Mouse (Mus musculus) stomach, postnatal 0 days (tissue): ENCODE data around the gene Pdap1. TPM values are rescaled to one million over a fixed set of nuclear protein-coding genes. Genes with fewer than 3 reads are reported as not detected.

Experiments
- ATAC-seq: fragments of 200-750 bp; cut with Nextera tagmentation; 2 replicates; pipeline ENCODE4 v1.8.0; 2017; ENCODE audit not compliant: low FRiP score, low TSS enrichment
- DNase-seq: peaks from one replicate; pipeline ENCODE4 v3.0.0-alpha.2; 2016; ENCODE audit warnings: low spot score
- H3K27ac ChIP-seq: fragments of 300-500 bp; sonication (generic); replicated peaks from 2 replicates; pipeline ENCODE4 v1.5.1; 2014; ENCODE audit warnings: mild to moderate bottlenecking, control low read depth
- H3K27me3 ChIP-seq: fragments of 300-500 bp; sonication (generic); 2 replicates; pipeline ENCODE4 v1.6.1; 2014; ENCODE audit warnings: low read length; ENCODE audit not compliant: control insufficient read depth, insufficient read depth
- H3K36me3 ChIP-seq: fragments of 300-500 bp; sonication (generic); 2 replicates; pipeline ENCODE4 v1.6.1; 2014; ENCODE audit warnings: low read length, mixed read lengths; ENCODE audit not compliant: control insufficient read depth, insufficient read depth
- H3K4me1 ChIP-seq: fragments of 300-500 bp; sonication (generic); replicated peaks from 2 replicates; pipeline ENCODE4 v1.6.1; 2014; ENCODE audit warnings: antibody characterized with exemption; ENCODE audit not compliant: control insufficient read depth, insufficient read depth
- H3K4me2 ChIP-seq: fragments of 300-500 bp; sonication (generic); replicated peaks from 2 replicates; pipeline ENCODE4 v1.6.1; 2014; ENCODE audit warnings: low read depth, mild to moderate bottlenecking, control low read depth, moderate library complexity
- H3K4me3 ChIP-seq: fragments of 300-500 bp; sonication (generic); 2 replicates; pipeline ENCODE4 v1.5.1; 2014; ENCODE audit warnings: low read depth, low read length, control low read depth
- H3K9ac ChIP-seq: fragments of 300-500 bp; sonication (generic); 2 replicates; pipeline ENCODE4 v1.6.1; 2014; ENCODE audit warnings: mild to moderate bottlenecking, low read length, control low read depth, mixed read lengths
- H3K9me3 ChIP-seq: fragments of 300-500 bp; sonication (generic); 2 replicates; pipeline ENCODE4 v1.6.1; 2016; ENCODE audit warnings: low read length; ENCODE audit not compliant: control insufficient read depth
- CTCF ChIP-seq: IDR thresholded peaks from 2 replicates; pipeline ENCODE4 v1.5.1; 2016; ENCODE audit warnings: antibody characterized with exemption, low read depth, mild to moderate bottlenecking, moderate library complexity
- EP300 ChIP-seq: optimal IDR thresholded peaks from 2 replicates; pipeline ENCODE3; 2016; ENCODE audit warnings: antibody characterized with exemption
- WGBS: fragments of 180-500 bp; shearing (Covaris S2); extraction: QIAGEN DNeasy Blood & Tissue Kit; methylation state at CpG from one replicate; pipeline ENCODE4 v1.1.7; 2014; 5-methylcytosine and 5-hydroxymethylcytosine counted together
- polyA plus RNA-seq: library from polyadenylated mRNA; unstranded; fragments of >200 nt; fragmentation: Nextera tagmentation; extraction: Ambion mirVana; gene quantifications from 2 replicates; pipeline ENCODE4 v1.2.1, GENCODE M21; 2015

Pdap1 gene
- polyA plus RNA-seq, 1 experiment from 2014 or later = 62.0 TPM

GRCm38 (mm10) chr5:145166536-145167305, 26.7 kb upstream of the Pdap1 start, which contains the start of the genes Ptcd1 and Cpsf4:
Gene Ptcd1 (minus strand): TSS chr5:145167108.
Gene Cpsf4 (plus strand): TSS chr5:145167213.
- DNase-seq (peak; percentile 99), ATAC-seq (peak; percentile 96)
- H3K27me3 ChIP-seq = no peaks in the 10 kb centered on the region
- under 1% methylated on average over 49 of the region's 51 CpGs for WGBS
- peak within 1 kb of the TSS; percentile 88 for H3K27ac ChIP-seq
- peak within 1 kb of the TSS; percentile 93 for H3K4me3 ChIP-seq
- H3K4me2 ChIP-seq = peak within 1 kb of the TSS; percentile 86
- H3K9ac ChIP-seq = peak within 1 kb of the TSS; percentile 98
- TF ChIP-seq CTCF (no peak), EP300 (no peak)
- peaks cover under 1% of the 10 kb centered on the region; the same call in 1 of the 2 replicates for H3K36me3 ChIP-seq
- 0 out of 2 replicates have a peak, but pooled peaks cover 5% of the 10 kb centered on the region for H3K4me1 ChIP-seq
- H3K9me3 ChIP-seq = no peaks in the 10 kb centered on the region

DNA sequence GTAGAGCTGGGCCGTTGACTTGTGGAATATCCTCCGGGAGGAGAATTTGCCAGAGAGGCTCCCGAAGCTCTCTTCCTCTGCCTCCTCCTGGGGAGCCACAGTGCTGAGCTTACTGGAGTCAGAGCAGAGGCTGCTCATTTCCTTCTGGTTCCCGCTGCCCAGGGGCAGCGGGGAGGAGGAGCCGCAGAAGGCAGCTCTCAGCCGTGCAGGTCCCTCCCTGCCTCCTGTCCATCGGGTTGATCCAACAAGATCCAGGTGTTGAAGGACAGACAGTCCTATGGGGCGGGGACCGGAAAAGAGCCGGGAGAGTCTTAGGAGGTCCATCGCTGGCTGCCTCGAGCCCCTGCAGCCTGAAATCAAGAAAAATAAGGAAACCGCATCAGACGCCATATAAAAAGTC, 25.1 kb upstream of the Pdap1 start:
- no peak for TF ChIP-seq CTCF
- ATAC-seq (no peak), DNase-seq (no peak)
- Histone ChIP-seq H3K9ac (0 out of 2 replicates have a peak overlapping the region, but pooled peaks have one; percentile 18), H3K4me3 (no peak overlapping the region), H3K4me1 (0 out of 2 replicates have a peak, but pooled peaks cover 5% of the 10 kb centered on the region), H3K27me3 (no peaks in the 10 kb centered on the region), H3K27ac (no peak overlapping the region), H3K4me2 (no peak overlapping the region), H3K9me3 (no peaks in the 10 kb centered on the region), H3K36me3 (peaks cover 9% of the 10 kb centered on the region)
- 83% methylated on average over 15 of the region's 15 CpGs for WGBS

DNA sequence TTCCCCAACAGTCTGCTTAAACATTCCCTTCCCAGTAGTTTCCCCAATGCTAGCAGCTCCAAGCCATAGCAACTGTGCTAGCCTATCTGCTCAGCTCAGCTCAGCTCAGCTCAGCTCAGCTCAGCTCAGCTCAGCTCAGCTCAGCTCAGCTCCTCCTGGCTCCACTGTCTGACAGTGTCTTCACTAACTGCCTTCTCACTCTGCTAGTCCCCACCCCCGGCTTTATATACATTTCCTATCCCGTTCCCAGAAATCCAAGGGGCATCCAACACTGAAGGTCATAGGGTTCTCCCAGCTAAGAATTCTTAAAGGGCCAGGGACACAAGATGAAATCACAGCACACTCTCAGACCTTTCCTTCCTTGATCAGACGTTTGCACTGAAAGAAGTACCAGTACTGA, 24.7 kb upstream of the Pdap1 start:
- Histone ChIP-seq H3K4me3 (no peak overlapping the region), H3K9ac (0 out of 2 replicates have a peak overlapping the region, but pooled peaks have one; percentile 18), H3K4me2 (no peak overlapping the region), H3K36me3 (peaks cover 12% of the 10 kb centered on the region), H3K27ac (no peak overlapping the region), H3K27me3 (no peaks in the 10 kb centered on the region), H3K4me1 (0 out of 2 replicates have a peak, but pooled peaks cover 5% of the 10 kb centered on the region), H3K9me3 (no peaks in the 10 kb centered on the region)
- WGBS = 29% methylated on average over 3 of the region's 3 CpGs
- TF ChIP-seq CTCF (no peak), EP300 (no peak)
- ATAC-seq (no peak), DNase-seq (no peak)

DNA sequence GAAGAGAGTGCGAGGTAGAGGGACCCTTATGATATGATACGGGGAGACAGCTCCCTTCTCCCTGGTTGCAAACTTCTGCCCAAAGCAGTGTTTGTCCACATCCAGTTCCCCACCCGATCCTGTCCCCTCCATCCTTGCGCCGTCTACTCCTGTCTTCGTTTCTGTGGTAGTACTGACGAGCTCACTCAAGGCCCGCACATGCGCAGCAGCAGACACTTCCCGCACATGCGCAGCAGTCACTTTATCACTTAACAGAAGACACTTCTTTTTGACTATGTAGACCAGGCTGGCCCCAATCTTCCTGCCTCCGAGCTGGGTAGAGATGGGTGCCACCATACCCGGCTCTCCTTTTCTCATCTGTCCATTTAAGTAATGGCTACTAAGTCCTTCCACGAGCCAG, 21.3 kb upstream of the Pdap1 start:
- Histone ChIP-seq H3K27me3 (no peaks in the 10 kb centered on the region), H3K4me2 (no peak overlapping the region), H3K9ac (no peak overlapping the region), H3K36me3 (peaks cover 28% of the 10 kb centered on the region), H3K4me1 (no peaks in the 10 kb centered on the region), H3K9me3 (no peaks in the 10 kb centered on the region), H3K4me3 (no peak overlapping the region), H3K27ac (no peak overlapping the region)
- DNase-seq = no peak
- ATAC-seq = no peak
- TF ChIP-seq CTCF (no peak), EP300 (no peak)
- WGBS = 94% methylated on average over 14 of the region's 14 CpGs

- Histone ChIP-seq H3K27me3 (no peaks in the 10 kb centered on the region), H3K4me2 (no peak overlapping the region), H3K9ac (no peak overlapping the region), H3K9me3 (no peaks in the 10 kb centered on the region), H3K27ac (no peak overlapping the region), H3K36me3 (peaks cover 32% of the 10 kb centered on the region), H3K4me1 (no peaks in the 10 kb centered on the region), H3K4me3 (no peak overlapping the region)
- DNase-seq (no peak), ATAC-seq (no peak)
- TF ChIP-seq EP300 = no peak
- no peak for TF ChIP-seq CTCF
- WGBS = 92% methylated on average over 5 of the region's 5 CpGs
Observed at GRCm38 (mm10) chr5:145152690-145153089, 12.7 kb upstream of the Pdap1 start.

DNA sequence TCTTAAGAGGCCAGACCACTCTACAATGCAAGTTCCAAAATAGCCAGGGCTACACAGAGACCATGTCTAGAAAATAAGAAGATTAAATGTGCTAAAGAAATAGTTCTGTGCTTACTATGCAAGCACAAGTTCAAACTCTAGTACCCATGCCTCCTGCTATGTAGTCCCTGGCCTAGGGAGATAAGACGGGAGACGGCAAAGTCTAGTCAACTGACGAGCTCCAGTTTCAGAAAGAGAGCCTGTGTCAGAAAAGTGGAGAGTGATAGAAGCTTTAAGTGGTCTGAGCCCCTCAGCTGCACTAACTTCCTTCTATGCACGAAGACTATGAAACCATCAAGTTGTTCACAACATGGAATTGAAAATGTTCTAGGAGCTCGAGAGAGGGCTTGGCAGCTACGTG, 9.3 kb upstream of the Pdap1 start:
- WGBS = 87% methylated on average over 6 of the region's 6 CpGs
- ATAC-seq = no peak
- TF ChIP-seq EP300 = no peak
- no peak for TF ChIP-seq CTCF

More for the DNA sequence above, 9.3 kb upstream of the Pdap1 start:
- H3K36me3 ChIP-seq = peaks cover 32% of the 10 kb centered on the region
- H3K27ac ChIP-seq = no peak overlapping the region
- H3K4me2 ChIP-seq = no peak overlapping the region
- DNase-seq = no peak
- no peaks in the 10 kb centered on the region for H3K9me3 ChIP-seq
- H3K4me1 ChIP-seq = no peaks in the 10 kb centered on the region
- H3K4me3 ChIP-seq = no peak overlapping the region
- H3K9ac ChIP-seq = no peak overlapping the region
- H3K27me3 ChIP-seq = no peaks in the 10 kb centered on the region
